Mouse (Mus musculus) cerebellum, adult 8-10 months (tissue): ENCODE data around the gene Arl5c.

Source experiments
- DNase-seq: peaks from one replicate; pipeline ENCODE4 v3.0.0; 2022

The Arl5c gene

GRCm38 (mm10) chr11:97995564-97996288 is at the start of gene Arl5c:
Arl5c (minus strand) TSS chr11:97996181.
- DNase-seq, result no peak

DNA sequence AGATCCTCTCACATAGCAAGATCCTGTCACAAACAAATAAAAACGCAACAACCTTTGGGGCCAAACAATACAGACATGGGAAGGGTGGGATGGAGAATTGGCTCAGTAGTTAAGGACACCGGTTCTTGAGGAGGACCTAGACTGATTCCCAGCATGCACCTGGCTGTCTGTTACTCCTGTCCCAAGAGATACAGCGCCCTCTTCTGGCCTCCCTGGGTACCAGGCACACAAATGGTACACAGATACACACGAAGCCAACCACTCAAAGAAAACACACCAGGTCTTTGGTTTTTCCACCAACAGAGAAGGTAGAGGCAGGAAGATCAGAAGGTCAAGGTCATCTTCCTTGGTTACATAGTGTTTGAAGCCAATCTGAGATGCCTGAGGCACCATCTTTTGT is 49.6 kb upstream of the Arl5c start:
- no peak for DNase-seq

GRCm38 (mm10) chr11:98044074-98044473 is 48.1 kb upstream of the Arl5c start:
- peak; percentile 41 for DNase-seq

- DNase-seq, result no peak
These were observed 46.8 kb upstream of the Arl5c start for GRCm38 (mm10) chr11:98042741-98043140.

DNA sequence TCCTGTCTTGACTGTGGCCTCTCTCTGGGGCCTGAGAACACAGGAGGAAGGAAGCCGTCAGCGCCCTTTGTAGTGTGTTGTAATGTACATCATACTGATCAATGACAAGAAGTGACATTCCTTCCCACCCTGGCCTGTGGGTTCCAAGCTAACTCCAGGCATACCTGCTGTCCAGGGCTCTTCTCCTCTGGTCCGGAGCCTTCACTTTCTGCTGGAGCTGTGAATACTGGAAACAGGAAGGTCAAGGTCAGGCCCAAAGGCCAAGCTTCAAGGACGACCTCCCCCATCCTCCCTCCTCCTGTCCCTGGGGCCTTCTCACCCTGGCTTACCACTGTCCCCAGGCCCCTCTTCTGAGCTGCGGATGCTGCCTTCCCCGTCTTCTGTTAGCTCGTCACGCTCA is 45.0 kb upstream of the Arl5c start:
- no peak for DNase-seq

GRCm38 (mm10) chr11:98037871-98038270 is 41.9 kb upstream of the Arl5c start:
- DNase-seq, result peak; percentile 31

DNA sequence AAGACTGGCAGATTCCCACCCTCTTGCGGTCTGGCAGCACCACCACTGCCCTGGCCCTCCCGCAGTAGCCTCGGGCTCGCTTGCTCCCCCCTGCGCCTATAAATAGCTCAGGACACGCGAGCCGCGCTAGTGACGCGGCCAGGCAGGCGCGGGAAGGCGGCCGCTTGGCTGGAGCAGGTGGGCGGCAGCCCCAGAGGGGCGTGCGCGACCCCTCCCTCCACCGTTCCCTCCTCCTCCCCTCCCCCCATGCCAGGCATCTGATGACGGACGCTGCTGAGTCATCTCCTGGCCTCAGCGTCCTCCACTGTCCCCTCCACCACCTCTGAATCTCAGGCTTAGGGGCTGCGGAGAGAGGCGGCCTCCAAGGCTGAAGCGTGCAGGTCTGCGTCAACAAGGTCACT is 40.0 kb upstream of the Arl5c start:
- peak; percentile 73 for DNase-seq

DNA sequence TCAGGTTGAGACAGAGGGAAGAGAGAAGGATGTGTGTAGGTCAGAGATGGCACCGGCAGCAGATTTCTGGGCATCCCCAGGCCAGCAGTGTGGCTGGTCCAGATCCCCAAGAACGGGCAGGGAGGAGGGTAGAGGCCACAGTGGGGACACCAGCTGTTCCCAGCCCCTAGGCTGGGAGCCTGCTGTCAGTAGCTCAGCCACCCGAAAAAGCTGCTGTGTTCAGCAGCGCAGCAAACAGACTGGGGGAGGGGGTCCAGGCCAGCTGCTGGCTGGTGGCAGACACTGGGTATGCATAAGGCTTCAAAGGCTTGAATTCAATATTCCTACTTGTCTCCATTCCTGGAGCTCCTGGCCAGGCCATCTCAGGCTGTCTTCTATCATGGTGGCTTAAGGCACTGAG is 38.9 kb upstream of the Arl5c start:
- DNase-seq, result peak; percentile 41

- DNase-seq, result no peak
These were observed 38.1 kb upstream of the Arl5c start for GRCm38 (mm10) chr11:98034061-98034460.

DNA sequence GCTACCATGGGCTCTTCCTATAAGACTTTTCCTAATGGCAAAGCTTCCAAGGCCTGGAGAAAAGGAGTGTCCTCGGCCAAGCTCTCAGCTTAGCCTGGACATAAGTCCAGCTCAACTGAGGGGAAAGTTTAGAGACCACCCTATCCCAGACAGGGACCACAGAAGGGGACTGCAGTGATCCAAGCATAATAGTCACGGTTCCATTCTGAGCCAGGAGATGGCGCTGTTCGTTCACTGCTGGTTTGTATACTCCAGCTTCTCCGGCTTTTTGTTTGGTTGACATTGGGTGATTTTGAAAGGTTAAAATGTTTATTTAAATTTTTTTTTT is 35.4 kb upstream of the Arl5c start:
- peak; percentile 79 for DNase-seq

GRCm38 (mm10) chr11:98030701-98031442 is 34.9 kb upstream of the Arl5c start:
- no peak for DNase-seq

DNA sequence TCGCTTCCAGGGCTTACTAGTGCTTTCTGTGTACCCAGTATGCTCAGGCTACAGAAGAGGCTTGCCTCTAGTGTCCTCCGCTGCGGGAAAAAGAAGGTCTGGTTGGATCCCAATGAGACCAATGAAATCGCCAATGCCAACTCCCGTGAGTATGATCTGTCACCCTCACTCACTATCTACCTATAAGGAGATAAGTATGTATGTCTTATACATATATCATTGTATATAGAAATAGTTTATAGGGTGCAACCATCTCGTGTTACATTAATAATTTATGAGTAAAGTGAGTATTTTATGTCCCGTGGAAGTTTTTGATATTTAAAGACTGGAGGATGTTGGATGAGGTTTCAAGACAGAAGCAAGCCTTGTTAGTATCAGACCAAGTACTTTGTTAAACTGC is 31.8 kb upstream of the Arl5c start:
- no peak for DNase-seq

DNA sequence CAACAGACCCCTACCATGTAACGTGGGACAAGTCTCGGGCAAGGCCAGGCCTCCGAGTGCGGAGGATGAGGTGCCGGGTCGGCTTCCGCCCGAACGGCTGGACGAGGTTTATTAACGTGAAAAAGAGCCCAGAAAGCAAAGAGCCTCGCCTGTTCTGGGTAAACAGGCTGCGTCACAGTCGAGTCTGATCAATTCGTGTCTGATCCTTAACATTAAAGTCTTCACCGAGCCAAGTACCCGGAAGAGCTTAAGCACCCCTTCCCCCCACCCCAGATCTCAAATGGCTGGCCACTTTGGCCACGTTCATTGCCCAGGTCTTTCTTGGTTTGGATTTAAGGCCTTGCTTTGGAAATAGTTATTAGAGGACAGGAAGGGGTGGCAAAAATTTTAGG is 31.3 kb upstream of the Arl5c start:
- no peak for DNase-seq

- peak; percentile 96 for DNase-seq
These were observed 30.8 kb upstream of the Arl5c start, which contains the start of gene Rpl19 for GRCm38 (mm10) chr11:98026570-98027296. Rpl19 (plus strand) TSS chr11:98026710.

GRCm38 (mm10) chr11:98026248-98026569 is 30.2 kb upstream of the Arl5c start:
- DNase-seq, result no peak

GRCm38 (mm10) chr11:98024516-98024915 is 28.5 kb upstream of the Arl5c start:
- no peak for DNase-seq

DNA sequence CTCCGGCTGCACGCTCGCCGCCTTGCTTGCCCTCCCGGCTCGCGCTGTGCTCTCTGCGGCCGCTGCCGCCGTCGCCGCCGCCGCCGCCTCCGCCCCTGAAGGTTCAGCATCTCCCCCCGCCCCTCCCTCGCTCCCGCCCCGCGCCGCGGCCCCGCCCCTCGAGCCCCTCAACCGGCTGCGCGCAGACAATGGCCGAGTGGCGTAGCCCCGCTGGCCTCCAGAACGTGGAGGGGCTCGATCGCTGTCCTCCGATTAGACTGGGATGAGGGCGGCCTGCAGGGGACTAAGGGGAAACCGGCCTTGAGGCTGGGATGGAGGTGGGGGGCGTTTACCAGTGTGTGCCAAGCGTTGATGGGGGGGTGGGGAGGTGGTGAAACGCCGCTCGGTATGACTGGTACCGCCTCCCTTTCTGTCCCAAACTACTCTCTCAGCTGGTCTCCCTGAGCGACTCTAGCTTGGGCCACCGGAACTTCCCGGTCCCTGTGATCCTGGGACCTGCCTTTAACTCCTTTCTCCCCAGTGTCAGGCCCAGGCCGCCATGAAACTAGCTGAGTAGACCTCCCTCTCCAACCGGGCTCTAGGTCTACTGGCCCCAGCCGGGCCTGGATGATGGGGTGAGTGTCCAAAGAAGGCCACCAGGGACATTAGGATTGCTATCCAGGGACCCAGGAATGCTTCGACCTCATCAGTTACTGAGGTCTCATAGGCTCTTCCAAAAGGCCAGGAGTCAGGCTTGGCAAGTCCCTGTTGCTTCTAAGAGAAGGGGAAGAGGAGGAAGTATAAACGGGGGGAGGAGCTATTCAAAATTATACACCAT is 26.8 kb upstream of the Arl5c start, which contains the start of gene Cacnb1:
Gene Cacnb1 (minus strand): TSS at position 480 of the 817 bp plus-strand sequence.
- peak; percentile 55 for DNase-seq

- peak; percentile 43 for DNase-seq
These were observed 26.2 kb upstream of the Arl5c start for GRCm38 (mm10) chr11:98022253-98022554.

DNA sequence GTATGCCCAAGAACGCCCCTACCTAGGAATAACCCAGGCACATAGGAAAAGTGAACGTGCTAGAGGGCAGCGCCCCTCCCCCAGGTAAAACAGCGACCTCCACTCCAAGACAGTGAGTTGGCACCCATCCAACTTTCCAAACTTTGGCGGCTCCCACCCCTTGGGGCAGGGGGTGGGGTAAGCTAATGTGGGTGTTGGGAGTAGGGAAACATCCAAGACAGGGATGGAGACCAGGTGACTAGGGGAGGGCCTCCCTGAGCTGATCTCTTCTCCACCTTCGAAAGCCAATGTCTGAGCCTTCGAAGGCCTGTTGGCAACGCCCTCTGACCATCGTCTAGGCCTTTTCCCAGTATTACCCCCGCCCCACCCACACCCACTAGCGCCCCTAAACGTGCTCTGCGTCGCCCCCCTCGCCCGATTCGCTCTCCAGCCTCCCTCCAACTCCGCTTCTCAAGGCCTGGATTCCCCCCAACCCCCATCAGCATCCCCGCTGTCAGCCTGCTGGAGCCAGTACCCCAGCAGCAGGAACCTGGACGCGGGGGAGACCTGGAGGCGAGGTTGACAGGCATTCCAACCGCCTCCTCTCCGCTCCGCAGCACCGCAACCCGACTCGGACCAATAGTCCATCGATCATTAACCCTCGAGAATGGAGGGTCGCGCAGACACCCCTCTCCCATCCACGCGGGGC is 25.7 kb upstream of the Arl5c start:
- peak; percentile 55 for DNase-seq

DNA sequence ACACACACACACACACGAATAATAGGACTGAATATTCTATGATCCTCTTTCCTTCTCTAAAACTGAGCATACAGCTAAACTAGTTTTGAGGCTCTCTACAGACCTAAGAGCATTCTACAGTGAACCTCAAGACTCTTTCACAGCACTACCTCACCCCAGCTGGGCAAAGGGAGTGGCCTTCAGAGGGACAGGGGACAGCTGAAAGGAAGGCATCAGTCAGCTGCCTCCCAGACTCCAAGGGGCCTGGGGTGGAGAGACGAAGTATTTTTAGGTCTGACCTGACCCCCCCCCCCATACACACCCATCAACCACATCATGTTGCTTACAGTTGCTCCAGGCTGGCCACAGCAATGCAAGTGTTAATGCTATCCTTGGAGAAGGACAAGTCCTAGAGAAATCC is 25.1 kb upstream of the Arl5c start:
- DNase-seq, result no peak

- DNase-seq, result no peak
These were observed 24.7 kb upstream of the Arl5c start for GRCm38 (mm10) chr11:98020710-98021109.

DNA sequence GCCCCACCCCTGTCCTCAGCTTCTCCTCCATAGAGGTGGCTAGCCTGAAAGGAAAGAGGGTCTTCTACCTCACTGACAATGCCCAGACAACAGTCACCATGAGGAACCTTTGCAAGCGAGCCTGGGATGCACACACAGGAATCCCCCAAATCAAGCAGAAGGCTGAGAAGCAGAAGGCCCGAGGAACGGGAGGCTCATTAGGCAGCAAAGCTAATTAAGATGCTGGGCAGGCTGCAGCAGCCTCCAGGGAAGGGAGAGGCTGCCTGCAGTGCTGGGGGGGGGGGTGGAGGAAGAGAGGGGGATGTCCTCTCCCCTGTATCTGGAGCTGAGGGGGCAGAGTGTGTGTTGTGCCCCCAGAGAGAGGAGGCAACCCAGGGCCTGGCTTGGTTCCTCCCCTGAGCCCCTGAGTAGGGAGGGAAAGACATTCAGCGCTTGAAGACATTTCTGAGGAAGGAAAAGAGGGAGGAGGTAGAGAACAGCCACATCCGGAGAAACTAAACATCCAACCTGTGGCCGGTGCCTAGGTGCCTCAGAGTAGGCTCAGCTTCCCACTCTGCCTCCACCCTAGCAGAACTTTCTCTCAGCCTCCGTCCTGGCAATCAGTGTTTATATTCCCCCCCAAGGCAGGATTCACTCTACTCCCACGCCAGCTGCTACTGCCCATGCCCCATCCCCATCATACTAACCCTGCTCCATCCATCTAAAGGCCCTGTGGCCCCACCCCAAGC is 24.1 kb upstream of the Arl5c start:
- DNase-seq, result no peak
